Mouse (Mus musculus) MEL (cell line): ENCODE measurements around the gene Lad1. TPM values are rescaled to one million over a fixed set of nuclear protein-coding genes. Genes with fewer than 3 reads are reported as not detected.

Experiments used
- DNase-seq: peaks from one replicate; pipeline ENCODE4 v3.0.0; 2011; ENCODE audit warnings: low read depth, low spot score
- H3K27ac ChIP-seq: 2 replicates; pipeline ENCODE4 v1.5.1; 2012; ENCODE audit warnings: low read depth, mild to moderate bottlenecking, control low read depth, low read length, moderate library complexity; ENCODE audit not compliant: control insufficient read depth
- H3K27me3 ChIP-seq, 2 experiments: fragments of 150-350 bp in 1 of 2; sonication (generic) in 1 of 2; 2 replicates each; pipeline ENCODE4 v1.6.1; 2012; ENCODE audit warnings: low read length in 2 of 2, mild to moderate bottlenecking in 2 of 2, improper control_type of control experiment in 1 of 2, moderate library complexity in 1 of 2; ENCODE audit not compliant: insufficient read depth in 2 of 2, control insufficient read depth in 1 of 2
- H3K36me3 ChIP-seq, 2 experiments: 2 replicates each; pipeline ENCODE4 v1.6.1; 2012 to 2014; ENCODE audit warnings: low read length in 2 of 2, improper control_type of control experiment in 1 of 2, inconsistent platforms in 1 of 2, mild to moderate bottlenecking in 1 of 2; ENCODE audit not compliant: insufficient read depth in 2 of 2, control insufficient read depth in 1 of 2
- H3K4me1 ChIP-seq, 2 experiments: fragments of 150-350 bp in 1 of 2; sonication (generic) in 1 of 2; 2 replicates each; pipeline ENCODE4 v1.6.1; 2012; ENCODE audit warnings: low read length in 2 of 2, improper control_type of control experiment in 1 of 2, mild to moderate bottlenecking in 1 of 2; ENCODE audit not compliant: insufficient read depth in 2 of 2, control insufficient read depth in 1 of 2
- H3K4me3 ChIP-seq, 2 experiments: fragments of 150-350 bp in 1 of 2; sonication (generic) in 1 of 2; 2 replicates each; pipeline ENCODE4 v1.5.1; 2012; ENCODE audit warnings: low read depth in 2 of 2, low read length in 2 of 2, mild to moderate bottlenecking in 2 of 2, moderate library complexity in 2 of 2, control low read depth in 1 of 2, improper control_type of control experiment in 1 of 2; ENCODE audit not compliant: control insufficient read depth in 1 of 2, insufficient read depth in 1 of 2
- H3K79me2 ChIP-seq: 2 replicates; pipeline ENCODE4 v1.6.1; 2012; ENCODE audit warnings: mild to moderate bottlenecking, low read length, moderate library complexity; ENCODE audit not compliant: control insufficient read depth, poor library complexity, insufficient read depth
- H3K9ac ChIP-seq: 2 replicates; pipeline ENCODE4 v1.6.1; 2012; ENCODE audit warnings: low read depth, mild to moderate bottlenecking, control low read depth, low read length, moderate library complexity; ENCODE audit not compliant: control insufficient read depth, poor library complexity, severe bottlenecking
- H3K9me3 ChIP-seq: fragments of 150-350 bp; sonication (generic); replicated peaks from 2 replicates; pipeline ENCODE4 v1.6.1; 2012; ENCODE audit warnings: mild to moderate bottlenecking, low read length, improper control_type of control experiment, moderate library complexity; ENCODE audit not compliant: insufficient read depth
- BHLHE40 ChIP-seq: IDR thresholded peaks from 2 replicates; pipeline ENCODE4 v1.6.1; 2012; ENCODE audit warnings: low read depth, mild to moderate bottlenecking, inconsistent platforms, low read length, improper control_type of control experiment, borderline replicate concordance
- CHD1 ChIP-seq: IDR thresholded peaks from 2 replicates; pipeline ENCODE4 v1.6.1; 2012; ENCODE audit warnings: low read depth, mild to moderate bottlenecking, inconsistent platforms, low read length, improper control_type of control experiment
- CTCF ChIP-seq, 3 experiments: IDR thresholded peaks in 2 of 3; conservative IDR thresholded peaks in 1 of 3; 2 replicates each; pipeline ENCODE4 v1.5.1; 2011 to 2012; ENCODE audit warnings: low read length in 3 of 3, low read depth in 2 of 3, mild to moderate bottlenecking in 2 of 3, improper control_type of control experiment in 1 of 3, inconsistent platforms in 1 of 3, mixed read lengths in 1 of 3, moderate library complexity in 1 of 3; ENCODE audit not compliant: control insufficient read depth in 1 of 3, insufficient read depth in 1 of 3, poor library complexity in 1 of 3, severe bottlenecking in 1 of 3
- E2F4 ChIP-seq: IDR thresholded peaks from 2 replicates; pipeline ENCODE4 v1.6.1; 2011; ENCODE audit warnings: low read depth, low read length, improper control_type of control experiment, borderline replicate concordance
- EP300 ChIP-seq, 2 experiments: IDR thresholded peaks; 2 replicates each; pipeline ENCODE4 v1.6.1; 2011; ENCODE audit warnings: improper control_type of control experiment in 2 of 2, low read length in 2 of 2, low read depth in 1 of 2, mild to moderate bottlenecking in 1 of 2
- GATA1 ChIP-seq: IDR thresholded peaks from 2 replicates; pipeline ENCODE4 v1.6.1; 2011; ENCODE audit warnings: low read depth, low read length, improper control_type of control experiment
- JUND ChIP-seq: IDR thresholded peaks from 2 replicates; pipeline ENCODE4 v1.6.1; 2011; ENCODE audit warnings: low read depth, mild to moderate bottlenecking, improper control_type of control experiment, low read length
- MXI1 ChIP-seq: IDR thresholded peaks from 2 replicates; pipeline ENCODE4 v1.6.1; 2011; ENCODE audit warnings: mild to moderate bottlenecking, low read depth, low read length, improper control_type of control experiment
- MYB ChIP-seq: IDR thresholded peaks from 2 replicates; pipeline ENCODE4 v1.6.1; 2011; ENCODE audit warnings: mild to moderate bottlenecking, low read depth, low read length, improper control_type of control experiment
- SIN3A ChIP-seq: IDR thresholded peaks from 2 replicates; pipeline ENCODE4 v1.6.1; 2012; ENCODE audit warnings: low read length, improper control_type of control experiment, inconsistent platforms
- TBP ChIP-seq: IDR thresholded peaks from 2 replicates; pipeline ENCODE4 v1.8.0; 2011; ENCODE audit warnings: low read depth, low read length, improper control_type of control experiment
- TCF12 ChIP-seq: IDR thresholded peaks from 2 replicates; pipeline ENCODE4 v1.6.1; 2014; ENCODE audit warnings: low read depth, mild to moderate bottlenecking, inconsistent platforms, low read length, improper control_type of control experiment, moderate library complexity
- USF1 ChIP-seq: IDR thresholded peaks from 2 replicates; pipeline ENCODE4 v1.6.1; 2014; ENCODE audit warnings: low read depth, mild to moderate bottlenecking, inconsistent platforms, low read length, improper control_type of control experiment, moderate library complexity
- polyA plus RNA-seq, 2 experiments: library from polyadenylated mRNA; stranded (reverse) in 1 of 2; unstranded in 1 of 2; fragments of >175 nt in 1 of 2; fragments of >200 nt in 1 of 2; gene quantifications; 2 replicates each; pipeline versions ENCODE4 v1.2.1 to v1.2.4; 2012; ENCODE audit warnings: low replicate concordance in 2 of 2, low read depth in 1 of 2; ENCODE audit not compliant: insufficient read length in 2 of 2, insufficient read depth in 1 of 2, missing spikeins in 1 of 2
- total RNA-seq: library from RNA; depleted of rRNA; stranded (reverse); fragments of 300-350 nt; gene quantifications from 2 replicates; pipeline ENCODE4 v1.2.3, GENCODE M21; 2012

Gene Lad1
- total and polyA plus RNA-seq, 3 experiments = not detected

DNA sequence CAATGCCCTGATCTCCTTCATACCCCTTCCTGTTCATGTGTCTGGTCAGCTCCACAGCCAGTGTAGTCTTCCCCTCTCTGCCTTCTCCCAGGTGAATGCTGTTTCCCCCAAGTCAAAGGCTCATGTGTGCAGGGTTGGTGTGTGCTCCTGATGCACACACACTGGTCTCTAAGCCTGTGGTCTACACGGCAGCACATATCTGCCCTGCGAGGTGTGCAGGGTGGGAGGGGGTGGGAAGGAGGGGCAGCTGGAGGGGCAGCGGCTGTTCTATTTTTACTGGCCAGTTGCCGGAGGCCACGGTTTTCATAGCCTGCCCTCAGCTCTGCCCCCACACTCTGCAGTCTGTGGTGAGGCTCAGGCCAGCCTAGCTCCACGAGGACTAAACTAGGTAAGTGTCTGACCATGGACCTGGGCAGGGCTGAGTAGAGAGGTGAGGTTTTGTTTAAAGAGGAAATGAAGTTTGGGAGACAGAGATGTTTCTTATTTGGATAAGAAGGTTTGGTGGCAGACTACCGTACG lies 19.2 kb upstream of the Lad1 start:
- Histone ChIP-seq H3K9ac (no peak overlapping the region), H3K9me3 (no peaks in the 10 kb centered on the region), H3K36me3 (peaks cover 0 to 4% of the 10 kb centered on the region in 2 experiments; a peak in 2 of 4 replicates), H3K4me3 (no peak overlapping the region), H3K4me1 (peaks cover 0 to 15% of the 10 kb centered on the region in 2 experiments; a peak in 2 of 4 replicates), H3K27ac (no peak overlapping the region), H3K79me2 (no peaks in the 10 kb centered on the region), H3K27me3 (no peaks in the 10 kb centered on the region; a peak in 1 of 4 replicates)
- no peak for TF ChIP-seq USF1
- no peak for TF ChIP-seq TBP
- TF ChIP-seq MYB = no peak
- no peak for TF ChIP-seq CHD1
- TF ChIP-seq GATA1 = no peak
- TF ChIP-seq SIN3A = no peak
- TF ChIP-seq MXI1 = no peak
- no peak for TF ChIP-seq BHLHE40
- TF ChIP-seq TCF12 = no peak
- no peak for TF ChIP-seq CTCF (IDR thresholded peaks at IDR 0.05 in 2 of 3, conservative IDR thresholded peaks at IDR 0.05 in 1 of 3; ENCODE audit: control insufficient read depth in 1 of 3, insufficient read depth in 1 of 3, low read depth in 2 of 3, low read length in 3 of 3, poor library complexity in 1 of 3, severe bottlenecking in 1 of 3)
- no peak for TF ChIP-seq E2F4
- no peak for TF ChIP-seq JUND
- no peak for DNase-seq

DNA sequence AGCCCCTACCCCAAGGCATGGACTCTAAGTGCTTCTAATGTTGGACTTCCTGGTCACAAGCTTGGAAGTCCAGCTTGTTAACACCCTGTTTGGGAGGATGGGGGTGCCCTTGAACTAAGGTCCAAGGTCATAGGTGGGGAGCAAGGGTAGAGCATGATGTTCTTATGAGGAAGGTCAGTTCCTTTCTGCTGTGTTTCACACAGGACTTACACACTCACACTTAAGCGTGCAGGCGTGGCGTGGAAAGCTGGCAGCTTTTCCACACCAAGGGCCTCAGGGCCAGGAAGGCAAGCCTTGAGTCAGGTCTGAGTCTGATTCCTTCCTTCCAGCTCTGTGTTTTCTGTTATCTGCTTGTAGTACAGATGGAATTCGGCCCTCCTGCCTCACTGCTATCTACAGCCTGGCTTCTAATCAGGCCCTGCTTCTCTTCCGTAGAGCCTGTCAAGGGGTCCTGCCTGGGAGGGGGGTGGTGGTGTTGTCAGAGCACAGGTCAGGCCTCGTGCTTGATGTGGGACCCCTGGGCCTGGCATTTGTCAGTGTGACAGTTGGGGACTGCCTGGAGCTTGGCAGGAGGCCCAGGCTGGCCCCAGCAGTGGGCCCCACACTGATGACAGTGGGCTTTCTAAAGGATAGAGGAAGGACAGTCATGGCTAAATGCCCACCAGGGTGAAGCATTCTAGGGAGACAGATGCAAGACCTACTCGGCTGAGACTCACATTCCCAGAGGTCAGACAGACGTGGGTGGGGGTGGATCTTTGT lies 18.0 kb upstream of the Lad1 start:
- Histone ChIP-seq H3K4me1 (peaks cover 0 to 15% of the 10 kb centered on the region in 2 experiments; a peak in 2 of 4 replicates), H3K9me3 (no peaks in the 10 kb centered on the region), H3K4me3 (no peak overlapping the region), H3K9ac (no peak overlapping the region), H3K79me2 (no peaks in the 10 kb centered on the region), H3K36me3 (peaks cover 0 to 4% of the 10 kb centered on the region in 2 experiments; a peak in 2 of 4 replicates), H3K27me3 (no peaks in the 10 kb centered on the region; a peak in 2 of 4 replicates), H3K27ac (no peak overlapping the region)
- no peak for TF ChIP-seq USF1
- peak in 1 of 2 experiments; percentile 57; a peak in 3 of 4 replicates for TF ChIP-seq EP300 (IDR thresholded peaks at IDR 0.05; ENCODE audit: low read depth in 1 of 2, low read length in 2 of 2)
- TF ChIP-seq GATA1 = 0 out of 2 replicates have a peak, but pooled peaks have one; percentile 22
- 0 out of 2 replicates have a peak, but pooled peaks have one; percentile 29 for TF ChIP-seq TCF12
- DNase-seq = peak; percentile 41
